ENCODE assay signal across 19 mouse cellular contexts in the genomic region with DNA sequence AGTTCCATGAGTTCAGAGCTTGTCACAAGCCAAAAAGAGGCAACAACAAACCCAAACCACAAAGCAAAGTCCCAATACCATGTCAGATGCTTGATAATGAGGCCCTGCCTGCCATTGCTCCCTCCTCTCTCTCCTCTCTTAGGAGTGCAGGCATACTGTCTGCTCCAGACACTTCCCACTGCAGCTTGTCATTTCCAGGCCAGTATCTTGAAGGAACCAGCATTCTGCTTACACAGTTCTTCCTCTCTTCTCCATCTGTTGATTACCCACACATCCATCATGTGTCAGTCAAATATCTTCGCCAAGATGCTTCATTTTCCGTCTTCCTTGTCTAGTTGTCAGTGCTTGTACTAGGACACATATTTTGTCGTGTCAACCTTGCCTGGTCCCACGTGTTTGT. TPM values are rescaled to one million over a fixed set of nuclear protein-coding genes. Genes with fewer than 3 reads are reported as not detected.
DNase-seq lines count a peak whose midpoint lies in the region; ATAC-seq and TF ChIP-seq lines count a peak whose summit lies in the region.
"Had no signal": no experiment of that assay in that cellular context is flagged by ENCODE, and none has a peak within 500 bp of the region (broad histone marks: within the 10 kb centered on the region; RNA-seq: fewer than 3 reads in every experiment).

No protein-coding gene starts in this region.

- H3K9me3 ChIP-seq in embryonic facial prominence, embryonic 13.5 days = no peaks in the 10 kb centered on the region
- H3K9me3 ChIP-seq in embryonic facial prominence, embryonic 10.5 days = no peaks in the 10 kb centered on the region
- H3K9me3 ChIP-seq in neural tube, embryonic 13.5 days = no peaks in the 10 kb centered on the region
- H3K9me3 ChIP-seq: G1E; heart, embryonic 13.5 days; hindbrain, embryonic 15.5 days had no signal

- ATAC-seq in embryonic facial prominence, embryonic 13.5 days (ENCODE audit: insufficient number of reproducible peaks, insufficient read depth, low FRiP score, low TSS enrichment, low read depth) = no peak
- ATAC-seq in neural tube, embryonic 13.5 days (ENCODE audit: low read depth) = no peak
- ATAC-seq: CD4-positive, CD25-positive, alpha-beta regulatory T cell, adult 4 months had no signal

- H3K4me1 ChIP-seq in embryonic facial prominence, embryonic 13.5 days = peaks cover 58% of the 10 kb centered on the region
- peaks cover 32% of the 10 kb centered on the region for H3K4me1 ChIP-seq in embryonic facial prominence, embryonic 10.5 days
- peaks cover 34% of the 10 kb centered on the region for H3K4me1 ChIP-seq in neural tube, embryonic 13.5 days (replicated peaks)
- no peaks in the 10 kb centered on the region for H3K4me1 ChIP-seq in kidney, adult 2 months (ENCODE audit: control insufficient read depth, insufficient read depth, low read length)

- H3K9ac ChIP-seq in embryonic facial prominence, embryonic 13.5 days = no peak overlapping the region
- no peak overlapping the region for H3K9ac ChIP-seq in neural tube, embryonic 13.5 days
- H3K9ac ChIP-seq: heart, embryonic 13.5 days; hindbrain, embryonic 15.5 days had no signal

- H3K4me2 ChIP-seq in embryonic facial prominence, embryonic 13.5 days = peak overlapping the region; percentile 79
- peak overlapping the region; percentile 7; the same call in 1 of the 2 replicates for H3K4me2 ChIP-seq in neural tube, embryonic 13.5 days
- H3K4me2 ChIP-seq: heart, embryonic 13.5 days; hindbrain, embryonic 15.5 days had no signal

- WGBS in embryonic facial prominence, embryonic 13.5 days = 79% methylated on average over 4 of the region's 4 CpGs
- 82% methylated on average over 4 of the region's 4 CpGs for WGBS in embryonic facial prominence, embryonic 10.5 days
- 79% methylated on average over 4 of the region's 4 CpGs for WGBS in neural tube, embryonic 13.5 days
- 86% methylated on average over 4 of the region's 4 CpGs for WGBS in kidney, adult 2 months

- TF ChIP-seq POLR2A in kidney, adult 2 months (IDR thresholded peaks at IDR 0.05; ENCODE audit: low read depth, low read length) = no peak

- H3K4me3 ChIP-seq in embryonic facial prominence, embryonic 13.5 days = no peak overlapping the region
- no peak overlapping the region for H3K4me3 ChIP-seq in embryonic facial prominence, embryonic 10.5 days
- no peak overlapping the region for H3K4me3 ChIP-seq in neural tube, embryonic 13.5 days
- H3K4me3 ChIP-seq in kidney, adult 2 months (ENCODE audit: insufficient read depth, low read depth, low read length) = no peak overlapping the region
- H3K4me3 ChIP-seq: heart, embryonic 13.5 days; hindbrain, embryonic 15.5 days had no signal

- H3K27ac ChIP-seq in embryonic facial prominence, embryonic 13.5 days = no peak overlapping the region
- H3K27ac ChIP-seq in embryonic facial prominence, embryonic 10.5 days (replicated peaks) = no peak overlapping the region
- no peak overlapping the region for H3K27ac ChIP-seq in neural tube, embryonic 13.5 days (replicated peaks)
- H3K27ac ChIP-seq in kidney, adult 2 months (ENCODE audit: insufficient read depth, low read depth, low read length) = no peak overlapping the region
- H3K27ac ChIP-seq: heart, embryonic 13.5 days; hindbrain, embryonic 15.5 days had no signal

- TF ChIP-seq CTCF in kidney, adult 2 months (conservative IDR thresholded peaks at IDR 0.05; ENCODE audit: insufficient read depth, insufficient read length, low read depth, low read length) = no peak

- DNase-seq in embryonic facial prominence, embryonic 10.5 days (ENCODE audit: low spot score) = no peak
- peak; percentile 28 for DNase-seq in heart, adult 11 months
- no peak for DNase-seq in heart, adult 8-10 months (ENCODE audit: low spot score)
- DNase-seq in neural tube, embryonic 10.5 days (ENCODE audit: extremely low spot score, low spot score) = no peak
- no peak for DNase-seq in kidney, adult 2 months
- DNase-seq: adrenal gland, adult 8-10 months; adrenal gland, postnatal 36 days; B cell, adult 2 months; cerebellum, adult 11-12 months; cerebellum, adult 9-10 months; cerebellum, postnatal 25 days; gastrocnemius, postnatal 14 days; heart, postnatal 36 days had no signal

- no peaks in the 10 kb centered on the region for H3K27me3 ChIP-seq in embryonic facial prominence, embryonic 13.5 days
- H3K27me3 ChIP-seq in embryonic facial prominence, embryonic 10.5 days (replicated peaks; ENCODE audit: low read depth, poor library complexity, severe bottlenecking) = peaks cover 45% of the 10 kb centered on the region
- peaks cover 38% of the 10 kb centered on the region for H3K27me3 ChIP-seq in neural tube, embryonic 13.5 days
- no peaks in the 10 kb centered on the region for H3K27me3 ChIP-seq in kidney, adult 2 months (replicated peaks; ENCODE audit: control insufficient read depth, insufficient read depth, low read length)

- H3K36me3 ChIP-seq in embryonic facial prominence, embryonic 13.5 days = no peaks in the 10 kb centered on the region
- no peaks in the 10 kb centered on the region for H3K36me3 ChIP-seq in embryonic facial prominence, embryonic 10.5 days (replicated peaks)
- H3K36me3 ChIP-seq in neural tube, embryonic 13.5 days = no peaks in the 10 kb centered on the region
- no peaks in the 10 kb centered on the region for H3K36me3 ChIP-seq in kidney, adult 2 months (ENCODE audit: control insufficient read depth, insufficient read depth, low read length)
- H3K36me3 ChIP-seq: G1E; heart, embryonic 13.5 days; hindbrain, embryonic 15.5 days had no signal

RNA-seq across cellular contexts. Expression of a gene that starts 2.4 kb away (rescaled TPM):
- polyA plus RNA-seq in embryonic facial prominence, embryonic 13.5 days (2015; fragmentation: Nextera tagmentation; extraction: Ambion mirVana) = 25.2 and 31.8 TPM in 2 replicates
- polyA plus RNA-seq in embryonic facial prominence, embryonic 10.5 days (2016; fragmentation: Nextera tagmentation; extraction: Ambion mirVana) = 6.0 and 7.7 TPM in 2 replicates
- 1 to 10 TPM; 2.0 to 4.9 (median 2.5) TPM for total RNA-seq in heart, adult 8-10 months (2022)
- 7.9 and 9.2 TPM in 2 replicates for polyA plus RNA-seq in neural tube, embryonic 13.5 days (2015; fragmentation: Nextera tagmentation; extraction: Ambion mirVana)
- polyA plus RNA-seq in kidney, adult 2 months (2012; rRNA removed) = 1.1 and 1.2 TPM in 2 replicates
- polyA plus RNA-seq: G1E had no signal
